Mouse (Mus musculus): ENCODE measurements at regions not wholly inside any gene's neighbourhood (a gene's known extent, or its start where the extent isn't known, plus 50 kb on each side); places are given as distances from the start of the nearest gene placed in this dataset.

GRCm38 (mm10) chr5:9954652-9955051, 229.7 kb upstream of the Grm3 start:
- peak; percentile 18 for DNase-seq (ENCODE audit: low read depth, low spot score)

DNA sequence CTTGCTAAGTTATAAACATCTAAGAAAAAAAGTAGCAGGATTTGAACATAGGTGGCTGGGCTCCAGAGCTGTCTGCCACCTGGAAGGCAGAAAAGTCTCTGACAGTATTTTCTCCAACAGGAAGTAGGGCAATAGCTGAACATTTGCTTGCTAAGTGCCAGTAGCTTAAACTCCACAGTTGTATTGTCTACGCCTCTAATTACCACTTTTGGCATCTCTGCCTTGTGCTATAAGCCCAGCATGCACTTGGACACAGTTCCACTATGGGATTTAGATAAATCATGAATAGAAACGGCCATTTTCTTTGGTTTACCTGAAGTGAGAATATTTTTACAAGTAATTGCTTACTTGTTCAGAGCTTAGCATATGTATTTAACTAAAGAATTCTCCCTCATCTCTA, 213.8 kb upstream of the Grm3 start:
- DNase-seq (ENCODE audit: low read depth, low spot score), result no peak

DNA sequence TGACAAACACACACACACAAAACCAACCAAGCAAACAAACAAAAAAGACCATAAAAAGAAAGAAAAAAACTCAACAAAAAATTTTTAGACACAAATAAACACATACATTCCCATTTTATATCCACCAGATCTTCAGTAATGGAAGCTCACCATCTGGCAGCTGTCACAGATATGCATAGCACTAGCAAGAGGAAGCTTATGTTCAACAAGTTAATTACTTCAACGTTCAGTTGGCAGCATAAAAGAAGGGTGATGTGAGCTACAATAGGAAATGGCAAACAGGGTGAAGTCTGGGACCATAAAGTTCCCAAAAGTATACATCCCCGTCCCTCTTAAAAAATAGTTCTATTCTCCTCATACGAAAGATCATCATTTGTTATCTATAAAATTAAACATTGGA, 188.0 kb upstream of the Grm3 start:
- no peak for DNase-seq (ENCODE audit: low read depth, low spot score)

GRCm38 (mm10) chr5:9911783-9912182, 186.8 kb upstream of the Grm3 start:
- DNase-seq (ENCODE audit: low read depth, low spot score), result no peak

GRCm38 (mm10) chr5:9911089-9911473, 186.1 kb upstream of the Grm3 start:
- DNase-seq (ENCODE audit: low read depth, low spot score), result no peak

DNA sequence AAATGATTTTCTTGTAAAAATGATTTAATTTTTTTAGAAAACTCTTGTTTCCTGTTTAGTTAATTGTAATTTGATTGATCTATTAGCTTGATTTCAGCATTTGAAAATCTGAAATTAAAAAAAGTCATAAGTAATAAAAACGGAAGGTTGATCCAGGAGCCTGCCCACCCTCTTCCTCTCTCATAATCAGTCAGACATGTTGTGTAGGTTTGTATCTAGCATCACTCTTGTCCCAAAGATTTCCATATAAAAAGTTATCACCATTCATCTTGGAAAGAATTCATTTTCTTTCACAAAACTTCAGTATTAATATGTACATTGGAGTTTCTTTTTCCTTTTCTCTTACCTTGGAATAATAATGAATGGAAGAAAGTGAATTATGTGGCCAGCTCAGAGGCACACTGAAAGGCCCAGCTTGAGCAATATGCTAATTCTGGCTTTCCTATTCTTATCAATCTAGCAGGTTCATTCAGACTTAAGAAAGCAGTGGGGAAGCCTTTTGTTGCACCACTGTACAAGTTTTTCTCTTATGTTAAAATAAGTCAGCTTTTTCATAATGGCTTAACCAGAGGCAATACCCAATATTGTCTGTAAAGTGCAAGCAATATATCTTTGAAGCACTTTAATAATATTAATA, 185.6 kb upstream of the Grm3 start:
- DNase-seq (ENCODE audit: low read depth, low spot score), result no peak

GRCm38 (mm10) chr5:9895297-9895696, 170.3 kb upstream of the Grm3 start:
- no peak for DNase-seq (ENCODE audit: low read depth, low spot score)

- no peak for DNase-seq (ENCODE audit: low read depth, low spot score)
These were observed 153.1 kb upstream of the Grm3 start for GRCm38 (mm10) chr5:9878063-9878462.

DNA sequence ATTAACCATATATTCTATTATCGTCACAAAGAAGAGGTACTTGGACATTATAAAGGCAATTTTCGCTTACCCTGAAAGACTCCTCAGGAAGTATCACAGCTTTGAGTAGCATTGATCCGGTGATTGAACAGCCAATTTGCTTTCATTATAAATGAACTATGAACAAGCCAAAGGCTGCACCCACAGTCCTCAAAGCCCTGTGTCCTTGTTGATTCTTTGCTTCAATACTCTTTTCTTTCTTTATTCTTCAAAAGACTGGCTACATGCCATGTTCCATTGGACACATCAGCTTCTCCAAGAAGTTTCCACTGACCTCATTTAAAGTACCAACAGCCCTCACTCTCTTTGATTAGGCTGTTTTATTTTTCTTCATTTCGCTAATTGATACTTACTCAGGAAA, 144.1 kb upstream of the Grm3 start:
- no peak for DNase-seq (ENCODE audit: low read depth, low spot score)

- DNase-seq (ENCODE audit: low read depth, low spot score), result no peak
These were observed 104.8 kb upstream of the Grm3 start for GRCm38 (mm10) chr5:9829750-9830149.

DNA sequence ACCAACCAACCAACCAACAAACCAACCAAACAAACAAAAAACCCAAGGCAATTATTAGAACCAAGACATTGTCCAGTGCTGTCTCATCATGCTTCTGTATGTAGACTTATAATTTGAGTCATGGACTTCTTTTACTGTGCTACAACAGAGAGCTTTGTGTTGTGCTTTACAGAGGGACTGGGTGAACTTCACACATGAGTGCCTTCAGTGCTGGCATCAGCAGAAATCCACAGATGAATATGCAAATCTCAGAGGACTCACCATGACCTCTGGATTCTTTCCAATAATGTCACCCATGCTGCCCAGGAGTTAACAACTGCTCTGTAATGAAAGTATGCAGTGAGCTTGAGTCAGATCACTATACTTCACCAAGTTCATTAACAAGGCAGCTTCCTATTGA, 76.7 kb upstream of the Grm3 start:
- no peak for DNase-seq (ENCODE audit: low read depth, low spot score)

- DNase-seq (ENCODE audit: low read depth, low spot score), result no peak
These were observed 56.1 kb upstream of the Grm3 start for GRCm38 (mm10) chr5:9781107-9781506.

Data from WW6 (cell line).